8 mouse cellular contexts compared by ENCODE assay signal in the genomic region with DNA sequence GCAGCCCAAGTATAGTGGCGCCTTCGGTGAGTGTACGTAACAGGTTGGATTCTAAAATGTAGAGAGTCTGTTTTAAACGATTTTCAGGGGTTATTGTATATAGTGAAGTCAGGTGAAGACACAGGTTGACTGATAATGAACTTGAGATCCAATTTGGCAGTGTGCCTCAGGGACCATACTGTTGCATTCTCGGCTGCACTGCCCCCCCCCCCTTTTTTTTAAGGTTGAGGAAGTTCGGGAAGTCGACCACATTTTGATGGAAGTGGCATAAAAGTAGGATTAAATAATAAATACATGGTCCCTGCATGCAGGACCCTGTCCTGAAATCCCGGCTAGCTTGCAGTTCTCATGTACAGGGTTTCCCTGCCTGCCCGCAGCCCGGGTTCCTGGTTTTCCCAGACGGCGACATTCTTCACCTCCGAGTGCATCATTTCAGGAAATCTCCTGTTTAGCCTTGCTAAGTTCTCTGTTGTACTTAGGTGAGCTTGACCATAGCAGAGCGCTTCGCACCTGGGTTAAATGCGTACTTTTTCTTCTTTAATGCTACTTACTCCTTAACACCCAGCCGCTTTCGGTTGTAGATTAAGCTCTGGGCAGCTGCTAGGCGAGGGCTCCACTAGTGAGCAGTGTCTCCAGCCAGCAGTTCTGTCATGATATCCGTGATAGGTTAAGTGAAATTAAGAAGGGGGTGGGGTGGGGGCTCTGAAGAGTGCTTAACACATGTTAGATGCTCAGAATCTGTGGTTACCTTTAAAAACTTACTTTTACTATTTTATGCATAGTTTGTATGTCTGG. TPM values are rescaled to one million over a fixed set of nuclear protein-coding genes. Genes with fewer than 3 reads are reported as not detected.
DNase-seq lines count a peak whose midpoint lies in the region; ATAC-seq and TF ChIP-seq lines count a peak whose summit lies in the region.

No protein-coding gene starts in this region.

- H3K4me2 ChIP-seq in heart, embryonic 13.5 days, result peak overlapping the region; percentile 74
- peak overlapping the region; percentile 70 for H3K4me2 ChIP-seq in forebrain, embryonic 16.5 days (ENCODE audit: low read length)
- H3K4me2 ChIP-seq in stomach, embryonic 14.5 days (replicated peaks; ENCODE audit: low read depth, low read length), result peak overlapping the region; percentile 76

- H3K9ac ChIP-seq in heart, embryonic 13.5 days, result peak overlapping the region; percentile 88
- H3K9ac ChIP-seq in MEL (ENCODE audit: control insufficient read depth, low read depth, low read length, poor library complexity, severe bottlenecking), result peak overlapping the region; percentile 94
- H3K9ac ChIP-seq in forebrain, embryonic 16.5 days (replicated peaks; ENCODE audit: low read depth, low read length), result peak overlapping the region; percentile 68
- H3K9ac ChIP-seq in liver, adult 2 months (ENCODE audit: low read depth, low read length), result peak overlapping the region; percentile 84
- peak overlapping the region; percentile 49 for H3K9ac ChIP-seq in stomach, embryonic 14.5 days (replicated peaks; ENCODE audit: low read depth, low read length)

- ATAC-seq in heart, embryonic 13.5 days (ENCODE audit: extremely low read depth, insufficient number of reproducible peaks, low FRiP score, low TSS enrichment), result no peak
- 0 out of 2 replicates have a peak, but pooled peaks have one; percentile 18 for ATAC-seq in forebrain, embryonic 16.5 days
- ATAC-seq in stomach, embryonic 14.5 days (ENCODE audit: insufficient number of reproducible peaks, insufficient read depth, low FRiP score, low read depth), result no peak

- peaks cover 20% of the 10 kb centered on the region for H3K79me2 ChIP-seq in MEL (ENCODE audit: control insufficient read depth, insufficient read depth, low read length, poor library complexity)
- no peaks in the 10 kb centered on the region; the same call in 1 of the 2 replicates for H3K79me2 ChIP-seq in liver, adult 2 months (ENCODE audit: control insufficient read depth, insufficient read depth, low read length)

- peaks cover 18% of the 10 kb centered on the region for H3K4me1 ChIP-seq in heart, embryonic 13.5 days
- peaks cover 8 to 19% of the 10 kb centered on the region in 2 experiments for H3K4me1 ChIP-seq in MEL (ENCODE audit: control insufficient read depth in 1 of 2, insufficient read depth in 2 of 2, low read length in 2 of 2)
- peaks cover 12% of the 10 kb centered on the region for H3K4me1 ChIP-seq in forebrain, embryonic 16.5 days (replicated peaks; ENCODE audit: control insufficient read depth, insufficient read depth, low read length)
- H3K4me1 ChIP-seq in liver, adult 2 months (ENCODE audit: control insufficient read depth, insufficient read depth, low read length), result peaks cover 3% of the 10 kb centered on the region; the same call in 1 of the 2 replicates
- peaks cover 9% of the 10 kb centered on the region; the same call in 1 of the 2 replicates for H3K4me1 ChIP-seq in stomach, embryonic 14.5 days (ENCODE audit: control insufficient read depth, insufficient read depth, low read length)

- 0 out of 4 replicates have a peak, but pooled peaks of 1 of the 2 experiments have one; percentile 6 for TF ChIP-seq EP300 in MEL (IDR thresholded peaks at IDR 0.05; ENCODE audit: low read depth in 1 of 2, low read length in 2 of 2)

- TF ChIP-seq RAD21 in MEL (IDR thresholded peaks at IDR 0.05; ENCODE audit: low read depth, low read length), result no peak

- TF ChIP-seq POLR2A in MEL (IDR thresholded peaks at IDR 0.05; ENCODE audit: control insufficient read depth in 1 of 2, insufficient read depth in 1 of 2, low read depth in 1 of 2, low read length in 2 of 2, poor library complexity in 1 of 2), result no peak
- no peak for TF ChIP-seq POLR2A in liver, adult 2 months (IDR thresholded peaks at IDR 0.05; ENCODE audit: extremely low read depth, insufficient read depth, low read length)

- TF ChIP-seq CTCF in MEL (IDR thresholded peaks at IDR 0.05 in 2 of 3, conservative IDR thresholded peaks at IDR 0.05 in 1 of 3; ENCODE audit: control insufficient read depth in 1 of 3, insufficient read depth in 1 of 3, low read depth in 2 of 3, low read length in 3 of 3, poor library complexity in 1 of 3, severe bottlenecking in 1 of 3), result no peak
- TF ChIP-seq CTCF in liver, adult 2 months (IDR thresholded peaks at IDR 0.05; ENCODE audit: low read depth, low read length), result no peak

- peak overlapping the region; percentile 91 for H3K27ac ChIP-seq in heart, embryonic 13.5 days (replicated peaks)
- peak overlapping the region; percentile 95 for H3K27ac ChIP-seq in MEL (ENCODE audit: control insufficient read depth, low read depth, low read length)
- no peak overlapping the region for H3K27ac ChIP-seq in forebrain, embryonic 16.5 days (ENCODE audit: low read length)
- H3K27ac ChIP-seq in liver, adult 2 months (replicated peaks; ENCODE audit: insufficient read depth, low read depth, low read length), result peak overlapping the region; percentile 89; the same call in 1 of the 2 replicates
- peak overlapping the region; percentile 87 for H3K27ac ChIP-seq in stomach, embryonic 14.5 days (ENCODE audit: low read length)

- H3K36me3 ChIP-seq in heart, embryonic 13.5 days, result peaks cover 45% of the 10 kb centered on the region
- H3K36me3 ChIP-seq in MEL (ENCODE audit: control insufficient read depth in 1 of 2, insufficient read depth in 2 of 2, low read length in 2 of 2), result peaks cover 11 to 14% of the 10 kb centered on the region in 2 experiments
- 0 out of 2 replicates have a peak, but pooled peaks cover 4% of the 10 kb centered on the region for H3K36me3 ChIP-seq in forebrain, embryonic 16.5 days (ENCODE audit: control insufficient read depth, insufficient read depth)
- H3K36me3 ChIP-seq in liver, adult 2 months (ENCODE audit: control insufficient read depth, insufficient read depth, low read length), result peaks cover 4% of the 10 kb centered on the region; the same call in 1 of the 2 replicates
- peaks cover 22% of the 10 kb centered on the region for H3K36me3 ChIP-seq in stomach, embryonic 14.5 days (ENCODE audit: control insufficient read depth, insufficient read depth, low read length)

- H3K27me3 ChIP-seq in heart, embryonic 13.5 days (replicated peaks), result no peaks in the 10 kb centered on the region
- no peaks in the 10 kb centered on the region for H3K27me3 ChIP-seq in MEL (ENCODE audit: control insufficient read depth in 1 of 2, insufficient read depth in 2 of 2, low read length in 2 of 2)
- no peaks in the 10 kb centered on the region for H3K27me3 ChIP-seq in forebrain, embryonic 16.5 days (replicated peaks; ENCODE audit: control insufficient read depth, insufficient read depth, low read length)
- H3K27me3 ChIP-seq in liver, adult 2 months (ENCODE audit: control insufficient read depth, insufficient read depth, low read length), result no peaks in the 10 kb centered on the region
- no peaks in the 10 kb centered on the region for H3K27me3 ChIP-seq in stomach, embryonic 14.5 days (ENCODE audit: control insufficient read depth, insufficient read depth, low read length)

- peak overlapping the region; percentile 88 for H3K4me3 ChIP-seq in heart, embryonic 13.5 days
- H3K4me3 ChIP-seq in MEL (ENCODE audit: control insufficient read depth in 1 of 2, insufficient read depth in 1 of 2, low read depth in 2 of 2, low read length in 2 of 2), result peak overlapping the region; percentile 84
- peak overlapping the region; percentile 94 for H3K4me3 ChIP-seq in forebrain, embryonic 16.5 days (replicated peaks; ENCODE audit: low read length)
- H3K4me3 ChIP-seq in liver, adult 2 months (ENCODE audit: insufficient read depth, low read depth, low read length), result peak overlapping the region; percentile 89
- H3K4me3 ChIP-seq in stomach, embryonic 14.5 days (ENCODE audit: low read depth, low read length), result peak overlapping the region; percentile 51

- WGBS in heart, embryonic 13.5 days, result 1% methylated on average over 20 of the region's 20 CpGs
- WGBS in forebrain, embryonic 16.5 days, result under 1% methylated on average over 20 of the region's 20 CpGs
- WGBS in liver, adult 2 months, result 3% methylated on average over 20 of the region's 20 CpGs
- WGBS in stomach, embryonic 14.5 days, result under 1% methylated on average over 20 of the region's 20 CpGs

- DNase-seq in heart, adult 9 months (ENCODE audit: low spot score in 2 of 2), result no peak
- peak; percentile 63 for DNase-seq in MEL (ENCODE audit: low read depth, low spot score)
- peak; percentile 4 for DNase-seq in liver, adult 2 months (ENCODE audit: extremely low read depth, low read depth, low spot score)
- no peak for DNase-seq in right cerebral cortex, postnatal 10 days (ENCODE audit: low spot score in 2 of 2)
- DNase-seq in gastrocnemius, adult 8-10 months (ENCODE audit: low spot score in 2 of 2), result no peak

- H3K9me3 ChIP-seq in heart, embryonic 13.5 days, result no peaks in the 10 kb centered on the region
- no peaks in the 10 kb centered on the region for H3K9me3 ChIP-seq in MEL (replicated peaks; ENCODE audit: insufficient read depth, low read length)
- H3K9me3 ChIP-seq in forebrain, embryonic 16.5 days (ENCODE audit: control insufficient read depth, low read length), result no peaks in the 10 kb centered on the region
- no peaks in the 10 kb centered on the region for H3K9me3 ChIP-seq in stomach, embryonic 14.5 days (ENCODE audit: control insufficient read depth, low read depth, low read length)

RNA-seq across cellular contexts. Expression of gene Ddx11, which starts 0.7 kb away (rescaled TPM):
- polyA plus RNA-seq in heart, embryonic 13.5 days (2015; fragmentation: Nextera tagmentation; extraction: Ambion mirVana), result 12.6 and 12.7 TPM in 2 replicates
- 26.9 and 27.2 TPM in 2 replicates for total RNA-seq in MEL (2012; rRNA removed)
- 10 to 100 TPM in 1 of 2 experiments, not detected in 1; 32.7 TPM for polyA plus RNA-seq in MEL (2012; ENCODE audit: insufficient read depth in 1 of 2, insufficient read length in 2 of 2, low read depth in 1 of 2, low replicate concordance in 2 of 2, missing spikeins in 1 of 2)
- polyA plus RNA-seq in forebrain, embryonic 16.5 days (2015; fragmentation: Nextera tagmentation; extraction: Ambion mirVana), result 7.8 and 8.7 TPM in 2 replicates
- 3.4 and 6.3 TPM in 2 replicates for total RNA-seq in liver, adult 2 months (2014; rRNA removed)
- polyA plus RNA-seq in liver, adult 2 months (2012; rRNA removed), result 2.4 and 5.1 TPM in 2 replicates
- polyA plus RNA-seq in stomach, embryonic 14.5 days (2014; fragmentation: Nextera tagmentation; extraction: Ambion mirVana), result 23.2 and 23.6 TPM in 2 replicates
- under 1 TPM; 0.11 to 0.81 (median 0.39) TPM for total RNA-seq in gastrocnemius, adult 8-10 months (2022)

RNA-seq across cellular contexts. Expression of gene Washc1, which starts 12.7 kb away (rescaled TPM):
- polyA plus RNA-seq in heart, embryonic 13.5 days (2015; fragmentation: Nextera tagmentation; extraction: Ambion mirVana), result 25.0 and 28.8 TPM in 2 replicates
- 37.0 and 37.8 TPM in 2 replicates for total RNA-seq in MEL (2012; rRNA removed)
- 10 to 100 TPM in 1 of 2 experiments, not detected in 1; 58.6 TPM for polyA plus RNA-seq in MEL (2012; ENCODE audit: insufficient read depth in 1 of 2, insufficient read length in 2 of 2, low read depth in 1 of 2, low replicate concordance in 2 of 2, missing spikeins in 1 of 2)
- 44.3 and 52.5 TPM in 2 replicates for polyA plus RNA-seq in forebrain, embryonic 16.5 days (2015; fragmentation: Nextera tagmentation; extraction: Ambion mirVana)
- total RNA-seq in liver, adult 2 months (2014; rRNA removed), result 10.1 and 11.7 TPM in 2 replicates
- 21.1 and 24.9 TPM in 2 replicates for polyA plus RNA-seq in liver, adult 2 months (2012; rRNA removed)
- polyA plus RNA-seq in stomach, embryonic 14.5 days (2014; fragmentation: Nextera tagmentation; extraction: Ambion mirVana), result 38.0 and 38.2 TPM in 2 replicates
- total RNA-seq in gastrocnemius, adult 8-10 months (2022), result 10 to 100 TPM; 14.5 to 20.8 (median 17.9) TPM

RNA-seq across cellular contexts. Expression of gene Ndufv2, which starts 22.7 kb away (rescaled TPM):
- 526 and 595 TPM in 2 replicates for polyA plus RNA-seq in heart, embryonic 13.5 days (2015; fragmentation: Nextera tagmentation; extraction: Ambion mirVana)
- total RNA-seq in MEL (2012; rRNA removed), result 150 and 169 TPM in 2 replicates
- 100 to 1,000 TPM in 1 of 2 experiments, not detected in 1; 178 TPM for polyA plus RNA-seq in MEL (2012; ENCODE audit: insufficient read depth in 1 of 2, insufficient read length in 2 of 2, low read depth in 1 of 2, low replicate concordance in 2 of 2, missing spikeins in 1 of 2)
- polyA plus RNA-seq in forebrain, embryonic 16.5 days (2015; fragmentation: Nextera tagmentation; extraction: Ambion mirVana), result 332 and 339 TPM in 2 replicates
- total RNA-seq in liver, adult 2 months (2014; rRNA removed), result 154 and 180 TPM in 2 replicates
- polyA plus RNA-seq in liver, adult 2 months (2012; rRNA removed), result 55.9 and 60.7 TPM in 2 replicates
- polyA plus RNA-seq in stomach, embryonic 14.5 days (2014; fragmentation: Nextera tagmentation; extraction: Ambion mirVana), result 343 and 364 TPM in 2 replicates
- total RNA-seq in gastrocnemius, adult 8-10 months (2022), result 100 to 1,000 TPM; 578 to 651 (median 630) TPM

RNA-seq across cellular contexts. Expression of gene Ankrd12, which starts 47.1 kb away (rescaled TPM):
- 15.2 and 16.1 TPM in 2 replicates for polyA plus RNA-seq in heart, embryonic 13.5 days (2015; fragmentation: Nextera tagmentation; extraction: Ambion mirVana)
- 9.6 and 10.0 TPM in 2 replicates for total RNA-seq in MEL (2012; rRNA removed)
- polyA plus RNA-seq in MEL (2012; ENCODE audit: insufficient read depth in 1 of 2, insufficient read length in 2 of 2, low read depth in 1 of 2, low replicate concordance in 2 of 2, missing spikeins in 1 of 2), result 10 to 100 TPM in 1 of 2 experiments, not detected in 1; 13.3 TPM
- polyA plus RNA-seq in forebrain, embryonic 16.5 days (2015; fragmentation: Nextera tagmentation; extraction: Ambion mirVana), result 142 TPM in 2 replicates
- total RNA-seq in liver, adult 2 months (2014; rRNA removed), result 8.2 and 10.3 TPM in 2 replicates
- 0.71 and 0.87 TPM in 2 replicates for polyA plus RNA-seq in liver, adult 2 months (2012; rRNA removed)
- polyA plus RNA-seq in stomach, embryonic 14.5 days (2014; fragmentation: Nextera tagmentation; extraction: Ambion mirVana), result 32.8 and 33.5 TPM in 2 replicates
- 10 to 100 TPM; 13.3 to 20.2 (median 17.1) TPM for total RNA-seq in gastrocnemius, adult 8-10 months (2022)

Comparison
In these comparisons a context has a peak if more than half of its experiments do, and no peak if none do; other contexts are left out.
1. DNase-seq: peak in MEL (single experiment) and liver, adult 2 months (single experiment); none in heart, adult 9 months (0 of 2), right cerebral cortex, postnatal 10 days (0 of 2) and gastrocnemius, adult 8-10 months (0 of 2).
2. Peak in every context shown above with its lines, with median percentiles within 50 percentile points of each other: H3K4me2 ChIP-seq, H3K4me3 ChIP-seq and H3K9ac ChIP-seq.